Mouse (Mus musculus) frontal cortex, postnatal 36 days (tissue): ENCODE results near the gene Olfr711.
A peak's percentile ranks its signal among the peaks of the same experiment; 100 is the strongest.
"Not testable (repeated sequence)": the region's sequence is repeated elsewhere in the genome, so short reads cannot be mapped to it uniquely, and the experiment has no call there.

Experiments
- DNase-seq, 2 experiments: peaks; one replicate each; pipeline ENCODE4 v3.0.0; 2022; ENCODE audit warnings: low spot score in 2 of 2

Olfr711 gene

DNA sequence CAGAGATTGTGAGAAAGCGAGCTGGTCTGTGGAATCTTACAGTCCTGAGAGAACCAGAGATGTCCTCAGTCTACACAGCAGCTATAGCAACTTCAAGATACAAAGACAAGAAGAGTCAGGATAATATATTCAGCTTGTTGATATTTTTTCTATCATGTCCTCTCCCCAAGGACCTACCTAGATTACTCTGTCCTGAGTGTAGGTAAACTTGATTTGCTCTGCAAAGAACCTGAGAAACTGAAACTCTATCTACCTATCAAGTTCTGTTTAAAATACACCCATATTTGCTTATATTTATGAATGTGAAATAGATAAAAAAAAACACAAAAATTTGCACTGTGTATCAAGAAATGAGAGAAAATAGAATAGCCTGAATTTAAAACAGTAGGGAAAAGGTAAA, at the start of gene Olfr711:
Olfr711 (minus strand) TSS at position 101 of the 400 bp plus-strand sequence.
- no peak for DNase-seq

DNA sequence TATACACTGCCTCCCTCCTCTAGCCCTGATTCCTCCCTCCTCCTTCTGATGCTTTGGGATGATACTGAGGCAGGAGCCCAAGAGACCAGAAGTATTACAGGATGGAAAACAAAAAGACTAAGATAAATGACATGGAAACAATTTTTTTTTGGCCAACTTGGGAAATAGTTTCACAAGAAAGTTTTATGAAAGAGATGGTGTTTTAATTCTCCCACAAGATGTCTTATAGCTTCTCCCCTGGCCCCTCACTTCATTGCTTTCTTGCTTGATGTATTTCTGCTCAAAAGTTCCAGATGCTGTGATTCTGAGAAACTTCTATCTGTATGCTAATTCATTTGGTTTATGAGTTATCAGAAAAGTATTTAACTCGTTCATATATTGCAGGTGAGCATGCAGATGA, 30.7 kb upstream of the Olfr711 start, which contains the start of gene Olfr2:
Olfr2 (minus strand) TSS at position 101 of the 400 bp plus-strand sequence.
- no peak for DNase-seq

DNA sequence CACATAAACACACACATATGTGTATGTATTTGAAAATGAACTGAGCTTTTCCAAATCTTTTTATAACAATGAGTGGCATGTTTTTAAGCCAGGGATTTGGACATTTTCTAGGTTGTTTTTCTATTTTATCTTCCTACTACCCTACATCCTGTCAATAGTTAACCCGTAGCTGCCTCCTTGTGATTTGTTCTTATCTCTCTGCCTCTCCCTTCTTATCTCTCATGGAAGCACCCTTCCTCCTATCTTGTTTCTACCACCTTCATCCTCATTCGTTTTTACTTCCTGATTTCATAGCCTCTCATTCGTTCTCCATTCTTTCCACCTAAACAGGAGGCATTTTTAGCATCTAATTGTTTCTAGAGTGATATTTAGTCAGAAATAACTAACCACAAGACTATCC, 28.9 kb upstream of the Olfr711 start:
- DNase-seq, result no peak

DNA sequence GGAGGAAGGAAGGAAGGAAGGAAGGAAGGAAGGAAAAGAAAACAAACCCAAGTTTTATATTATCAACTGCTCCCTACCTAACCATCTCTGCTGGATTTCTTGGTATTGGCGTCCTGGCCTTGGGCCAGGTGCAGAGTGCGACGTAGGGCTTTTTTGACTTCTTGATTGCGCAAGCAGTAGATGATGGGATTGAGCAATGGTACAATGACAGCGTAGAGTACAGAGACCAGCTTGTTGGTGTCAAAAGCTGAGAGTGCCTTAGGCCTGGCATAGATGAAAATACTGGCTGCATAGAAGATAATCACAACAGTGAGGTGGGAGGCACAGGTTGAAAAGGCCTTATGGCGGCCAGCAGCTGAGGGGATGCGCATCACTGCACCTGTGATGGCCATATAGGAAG, 25.5 kb upstream of the Olfr711 start:
- no peak for DNase-seq

DNA sequence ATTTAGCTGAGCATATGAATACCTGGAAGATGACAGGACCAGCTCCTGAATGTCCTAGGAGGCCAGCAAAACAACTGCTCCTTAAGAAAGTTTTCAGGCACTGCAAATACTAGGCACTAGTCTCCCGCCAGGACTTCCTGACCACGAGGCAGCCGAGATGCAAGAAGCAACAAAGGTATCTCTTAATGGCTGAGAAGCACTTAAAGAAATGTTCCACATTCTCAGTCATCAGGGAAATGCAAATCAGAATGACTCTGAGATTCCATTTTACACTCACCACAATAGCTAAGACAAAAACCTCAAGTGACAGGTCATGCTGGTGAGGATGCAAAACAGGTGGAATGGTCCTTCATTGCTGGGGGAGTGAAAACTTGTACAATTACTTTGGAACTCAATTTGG, 10.0 kb upstream of the Olfr711 start:
- no peak for DNase-seq

DNA sequence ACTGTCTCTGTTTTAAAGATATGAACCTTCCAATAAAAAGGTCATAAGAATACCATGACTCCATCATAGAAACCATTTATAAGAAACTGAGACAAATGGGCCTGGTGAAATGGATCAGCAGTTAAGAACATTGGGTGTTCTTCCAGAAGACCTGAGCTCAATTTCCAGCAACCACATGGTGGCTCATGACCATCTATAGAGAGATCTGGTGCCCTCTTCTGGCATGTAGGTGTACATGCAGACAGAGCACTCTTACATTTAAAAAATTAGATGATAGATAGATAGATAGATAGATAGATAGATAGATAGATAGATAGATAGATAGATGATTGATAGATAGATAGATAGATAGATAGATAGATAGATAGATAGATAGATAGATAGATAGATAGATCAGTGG, 7.8 kb downstream of the Olfr711 start:
- DNase-seq, result not testable (repeated sequence)

DNA sequence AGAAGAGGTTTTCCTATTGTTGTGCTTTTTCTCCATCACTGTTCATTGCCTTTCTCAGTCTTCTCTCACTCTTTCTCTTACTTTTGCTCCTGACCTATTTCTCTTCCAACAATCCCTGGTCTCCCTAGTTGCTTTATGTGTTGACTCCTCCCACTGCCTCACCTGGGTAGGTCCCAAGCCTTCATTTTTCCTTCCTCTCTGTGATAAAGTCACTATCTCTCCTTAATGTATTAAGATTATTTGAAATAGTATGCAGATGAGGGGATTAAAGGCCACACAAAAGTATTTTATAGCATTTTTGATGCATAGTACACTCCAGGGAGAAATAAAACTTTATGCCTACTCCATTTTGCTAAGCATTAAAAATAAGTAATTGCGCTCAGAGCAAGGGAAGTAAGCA, 11.4 kb downstream of the Olfr711 start, which contains the start of gene Olfr6:
Olfr6 (minus strand) TSS at position 101 of the 400 bp plus-strand sequence.
- no peak for DNase-seq

DNA sequence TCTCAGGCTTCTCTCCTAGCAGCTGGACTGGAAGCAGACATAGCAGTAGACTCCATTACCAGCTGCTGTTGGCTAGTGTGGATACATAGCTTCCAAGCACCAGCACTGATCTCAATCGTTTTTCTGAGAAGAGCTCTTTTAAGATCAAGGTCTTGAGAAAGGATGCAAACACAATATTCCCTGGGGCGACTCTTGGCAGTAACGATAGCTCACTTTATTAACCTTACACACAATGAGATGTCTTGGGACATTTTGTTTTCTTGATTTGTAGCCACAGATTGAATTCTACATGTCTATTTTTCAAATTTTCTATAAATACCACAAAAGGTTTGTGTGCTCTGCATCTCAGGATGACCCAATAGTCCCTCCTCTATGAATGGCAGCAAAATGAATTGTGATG, 27.0 kb downstream of the Olfr711 start, which contains the start of gene Olfr710:
Olfr710 (minus strand) TSS at position 101 of the 400 bp plus-strand sequence.
- DNase-seq, result no peak

DNA sequence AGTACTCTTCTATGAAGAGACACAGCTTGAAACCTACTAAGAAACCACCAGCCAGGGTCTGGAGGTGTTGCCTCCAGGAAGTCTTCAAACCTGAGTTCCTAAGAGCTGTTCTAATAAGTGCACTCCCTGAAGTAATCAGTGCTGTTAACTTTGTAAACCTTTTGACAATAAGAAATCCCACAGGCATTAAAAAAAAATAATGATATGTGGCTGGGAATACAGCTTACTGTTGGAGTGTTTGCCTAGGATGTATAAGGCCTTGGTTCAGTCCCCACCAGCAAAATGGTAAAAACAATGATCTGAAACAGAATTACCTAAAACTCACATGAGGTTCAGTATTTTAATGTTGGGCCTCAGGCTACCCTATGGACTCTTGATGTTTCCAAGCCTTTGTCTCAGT, 43.1 kb downstream of the Olfr711 start, which contains the start of gene Olfr709-ps1:
Olfr709-ps1 (minus strand) TSS at position 101 of the 400 bp plus-strand sequence.
- no peak for DNase-seq

DNA sequence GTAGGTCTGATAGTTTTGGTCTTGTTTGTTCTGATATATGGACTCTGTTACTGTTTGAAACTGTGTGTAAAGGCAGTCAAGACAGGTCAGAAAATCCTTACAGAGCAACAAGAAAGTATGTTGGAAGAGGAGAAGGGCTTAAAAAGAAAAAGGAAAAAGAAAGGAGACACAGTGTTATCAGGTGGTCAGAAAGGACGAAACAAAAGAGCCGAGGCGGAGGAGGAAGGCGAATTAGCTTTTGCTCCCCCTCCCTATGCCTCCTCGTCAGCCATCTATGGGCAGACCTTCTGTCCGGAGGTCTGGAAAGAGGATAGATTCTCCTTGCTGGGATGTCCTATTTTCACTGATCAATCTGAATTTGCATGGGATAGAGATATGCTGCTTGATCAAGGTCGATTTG, 54.3 kb downstream of the Olfr711 start:
- DNase-seq, result peak in 1 of 2 experiments; percentile 1
